Mouse (Mus musculus) limb, embryonic 12.5 days (tissue): ENCODE results near the gene Stom. TPM values are rescaled to one million over a fixed set of nuclear protein-coding genes. Genes with fewer than 3 reads are reported as not detected.
A peak's percentile ranks its signal among the peaks of the same experiment; 100 is the strongest.

Experiments
- ATAC-seq: fragments of 200-750 bp; cut with Nextera tagmentation; 2 replicates; pipeline ENCODE4 v1.8.0; 2017; ENCODE audit warnings: low read depth, moderate TSS enrichment; ENCODE audit not compliant: insufficient number of reproducible peaks, insufficient read depth, low FRiP score, low TSS enrichment
- H3K27ac ChIP-seq: fragments of 300-500 bp; sonication (generic); 2 replicates; pipeline ENCODE4 v1.5.1; 2016; ENCODE audit warnings: mild to moderate bottlenecking, moderate library complexity
- H3K27me3 ChIP-seq: fragments of 300-500 bp; sonication (generic); 2 replicates; pipeline ENCODE4 v1.6.1; 2016; ENCODE audit warnings: mild to moderate bottlenecking, moderate library complexity
- H3K36me3 ChIP-seq: fragments of 300-500 bp; sonication (generic); 2 replicates; pipeline ENCODE4 v1.6.1; 2016; ENCODE audit warnings: mild to moderate bottlenecking, moderate library complexity
- H3K4me1 ChIP-seq: fragments of 300-500 bp; sonication (generic); replicated peaks from 2 replicates; pipeline ENCODE4 v1.6.1; 2016
- H3K4me2 ChIP-seq: fragments of 300-500 bp; sonication (generic); 2 replicates; pipeline ENCODE4 v1.6.1; 2016; ENCODE audit warnings: mild to moderate bottlenecking, moderate library complexity
- H3K4me3 ChIP-seq: fragments of 300-500 bp; sonication (generic); replicated peaks from 2 replicates; pipeline ENCODE4 v1.5.1; 2016; ENCODE audit warnings: mild to moderate bottlenecking
- H3K9ac ChIP-seq: fragments of 300-500 bp; sonication (generic); replicated peaks from 2 replicates; pipeline ENCODE4 v1.6.1; 2016; ENCODE audit warnings: mild to moderate bottlenecking, moderate library complexity
- H3K9me3 ChIP-seq: fragments of 300-500 bp; sonication (generic); 2 replicates; pipeline ENCODE4 v1.6.1; 2016; ENCODE audit warnings: mild to moderate bottlenecking, moderate library complexity
- WGBS: fragments of 180-500 bp; shearing (Covaris S2); methylation state at CpG from one replicate; pipeline ENCODE4 v1.1.7; 2016; 5-methylcytosine and 5-hydroxymethylcytosine counted together
- polyA plus RNA-seq: library from polyadenylated mRNA; unstranded; fragments of >200 nt; fragmentation: Nextera tagmentation; extraction: Ambion mirVana; gene quantifications from 2 replicates; pipeline ENCODE4 v1.2.1, GENCODE M21; 2016

The Stom gene
- polyA plus RNA-seq, 1 experiment from 2014 or later = 12.2 TPM

GRCm38 (mm10) chr2:35288758-35289635 lies 47.8 kb downstream of the Stom start:
- H3K4me3 ChIP-seq = no peak overlapping the region
- no peak overlapping the region for H3K4me2 ChIP-seq
- WGBS = 45% methylated on average over 13 of the region's 13 CpGs
- H3K36me3 ChIP-seq = 0 out of 2 replicates have a peak, but pooled peaks cover 4% of the 10 kb centered on the region
- H3K9ac ChIP-seq = no peak overlapping the region
- peaks cover 19% of the 10 kb centered on the region for H3K27me3 ChIP-seq
- no peak for ATAC-seq
- no peaks in the 10 kb centered on the region for H3K4me1 ChIP-seq
- H3K9me3 ChIP-seq = no peaks in the 10 kb centered on the region
- H3K27ac ChIP-seq = no peak overlapping the region

GRCm38 (mm10) chr2:35287017-35287620 lies 49.7 kb downstream of the Stom start:
- 0 out of 2 replicates have a peak, but pooled peaks cover 4% of the 10 kb centered on the region for H3K36me3 ChIP-seq
- H3K27ac ChIP-seq = no peak overlapping the region
- 88% methylated on average over 12 of the region's 12 CpGs for WGBS
- no peak for ATAC-seq
- H3K4me3 ChIP-seq = no peak overlapping the region
- H3K4me2 ChIP-seq = no peak overlapping the region
- no peaks in the 10 kb centered on the region for H3K9me3 ChIP-seq
- no peak overlapping the region for H3K9ac ChIP-seq
- peaks cover 38% of the 10 kb centered on the region for H3K27me3 ChIP-seq
- H3K4me1 ChIP-seq = peaks cover 11% of the 10 kb centered on the region

GRCm38 (mm10) chr2:35285209-35285608 lies 51.6 kb downstream of the Stom start:
- WGBS = 72% methylated on average over 5 of the region's 5 CpGs
- Histone ChIP-seq H3K9ac (no peak overlapping the region), H3K4me3 (no peak overlapping the region), H3K27ac (no peak overlapping the region), H3K9me3 (no peaks in the 10 kb centered on the region), H3K27me3 (peaks cover 57% of the 10 kb centered on the region), H3K4me2 (no peak overlapping the region), H3K4me1 (peaks cover 13% of the 10 kb centered on the region), H3K36me3 (0 out of 2 replicates have a peak, but pooled peaks cover under 1% of the 10 kb centered on the region)
- ATAC-seq = no peak

- WGBS = 84% methylated on average over 4 of the region's 4 CpGs
- ATAC-seq = no peak
- Histone ChIP-seq H3K27me3 (peaks cover 57% of the 10 kb centered on the region), H3K4me2 (no peak overlapping the region), H3K27ac (no peak overlapping the region), H3K4me3 (no peak overlapping the region), H3K4me1 (peaks cover 13% of the 10 kb centered on the region), H3K9me3 (no peaks in the 10 kb centered on the region), H3K36me3 (no peaks in the 10 kb centered on the region), H3K9ac (no peak overlapping the region)
Measured at GRCm38 (mm10) chr2:35283997-35284396, 52.8 kb downstream of the Stom start.

- peak overlapping the region; percentile 41 for H3K4me3 ChIP-seq
- no peaks in the 10 kb centered on the region for H3K36me3 ChIP-seq
- peak overlapping the region; percentile 28 for H3K9ac ChIP-seq
- H3K9me3 ChIP-seq = no peaks in the 10 kb centered on the region
- peak overlapping the region; percentile 77 for H3K4me2 ChIP-seq
- H3K27ac ChIP-seq = no peak overlapping the region
- ATAC-seq = no peak
- peaks cover 62% of the 10 kb centered on the region for H3K27me3 ChIP-seq
- H3K4me1 ChIP-seq = peaks cover 13% of the 10 kb centered on the region
- 2% methylated on average over 32 of the region's 32 CpGs for WGBS
Measured at GRCm38 (mm10) chr2:35282214-35282613, 54.6 kb downstream of the Stom start.

DNA sequence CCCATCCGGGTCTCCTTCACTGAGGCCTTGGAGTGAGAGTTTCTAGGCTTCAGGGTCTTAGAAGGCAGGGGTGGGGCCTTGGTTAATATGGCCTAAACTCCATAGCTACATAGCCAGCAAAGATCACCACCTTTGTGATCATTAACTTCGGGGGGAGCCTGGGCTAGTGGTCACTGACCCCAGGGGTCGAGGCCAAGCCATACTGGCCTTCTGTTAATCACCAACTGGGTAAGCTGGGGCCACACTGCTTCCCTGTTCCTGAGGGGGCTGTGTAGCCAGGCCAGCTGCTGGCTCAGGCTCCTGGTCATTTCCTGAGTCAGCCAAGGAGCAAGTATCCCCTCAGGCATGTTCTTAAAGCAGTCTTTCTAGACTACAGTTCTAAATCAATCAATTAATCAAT lies 56.8 kb downstream of the Stom start:
- H3K9ac ChIP-seq = no peak overlapping the region
- H3K36me3 ChIP-seq = no peaks in the 10 kb centered on the region
- H3K4me3 ChIP-seq = no peak overlapping the region
- peaks cover 50% of the 10 kb centered on the region for H3K27me3 ChIP-seq
- 63% methylated on average over 3 of the region's 3 CpGs for WGBS
- H3K9me3 ChIP-seq = no peaks in the 10 kb centered on the region
- H3K4me2 ChIP-seq = no peak overlapping the region
- H3K27ac ChIP-seq = no peak overlapping the region
- H3K4me1 ChIP-seq = peaks cover 13% of the 10 kb centered on the region
- ATAC-seq = no peak

DNA sequence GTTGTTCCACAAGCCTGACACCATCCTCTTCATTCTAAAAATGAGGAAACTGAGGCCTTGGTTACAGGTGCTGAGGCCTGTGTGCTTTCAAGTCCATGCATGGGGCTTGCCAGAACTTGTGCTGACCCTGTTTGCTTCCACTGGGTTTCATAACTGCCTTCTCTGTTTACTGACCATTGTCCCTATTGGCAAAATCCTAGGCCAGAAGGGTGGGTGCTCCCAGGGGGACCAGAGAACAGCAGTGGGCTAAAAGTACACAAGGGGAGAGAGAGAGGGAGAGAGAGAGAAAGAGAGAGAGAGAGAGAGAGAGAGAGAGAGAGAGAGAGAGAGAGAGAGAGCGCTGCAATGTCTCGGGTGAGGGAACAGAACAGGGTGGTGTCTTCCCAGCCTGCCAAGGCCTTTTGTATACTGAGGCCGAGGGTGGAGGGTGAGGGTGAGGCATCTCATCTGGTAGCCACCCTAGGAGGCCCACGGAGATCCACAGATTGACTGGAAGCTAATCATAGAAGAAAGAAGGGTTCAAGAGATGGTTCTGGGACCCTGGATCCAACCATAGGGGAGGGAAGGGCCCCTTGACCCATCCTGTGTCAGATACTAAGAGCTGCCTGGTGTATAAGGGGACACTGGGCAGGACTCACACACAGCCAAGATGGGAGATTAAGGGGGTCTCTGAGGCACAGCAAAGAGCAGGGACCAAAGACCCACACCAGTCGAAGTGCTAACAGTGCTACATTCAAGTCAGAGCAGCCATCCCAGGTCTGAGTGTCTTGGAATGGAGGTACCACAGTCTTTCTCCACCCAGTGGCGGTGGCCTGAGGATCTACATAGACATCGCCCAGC lies 58.2 kb downstream of the Stom start:
- Histone ChIP-seq H3K27ac (no peak overlapping the region), H3K4me3 (no peak overlapping the region), H3K9ac (no peak overlapping the region), H3K9me3 (no peaks in the 10 kb centered on the region), H3K4me2 (no peak overlapping the region), H3K27me3 (peaks cover 39% of the 10 kb centered on the region), H3K36me3 (no peaks in the 10 kb centered on the region), H3K4me1 (peaks cover 17% of the 10 kb centered on the region)
- ATAC-seq = no peak
- 85% methylated on average over 7 of the region's 7 CpGs for WGBS

DNA sequence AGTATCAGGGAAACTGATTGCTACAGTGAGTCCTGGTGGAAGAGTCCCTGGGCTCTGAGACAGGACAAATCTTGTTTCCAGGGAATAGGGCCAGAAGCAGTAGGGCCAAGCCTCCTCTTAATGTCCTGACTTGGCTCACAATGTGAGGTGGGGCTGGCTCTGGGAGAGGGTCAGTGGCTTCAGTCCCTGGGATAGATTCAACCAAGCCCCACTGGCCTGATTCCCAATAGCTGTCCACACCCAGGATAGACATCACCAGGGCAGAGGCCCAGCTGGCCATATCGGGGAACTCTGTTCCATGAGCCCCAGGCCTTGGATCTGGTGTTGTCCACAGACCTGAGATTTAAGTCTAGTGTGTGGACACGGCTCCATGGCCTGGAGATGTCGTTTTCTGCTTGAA lies 59.1 kb downstream of the Stom start:
- Histone ChIP-seq H3K36me3 (no peaks in the 10 kb centered on the region), H3K4me2 (no peak overlapping the region), H3K4me3 (no peak overlapping the region), H3K27ac (no peak overlapping the region), H3K9me3 (no peaks in the 10 kb centered on the region), H3K4me1 (peaks cover 21% of the 10 kb centered on the region), H3K27me3 (peaks cover 30% of the 10 kb centered on the region), H3K9ac (no peak overlapping the region)
- no peak for ATAC-seq
- 74% methylated on average over 3 of the region's 3 CpGs for whole genome bisulfite sequencing

- WGBS = 7% methylated on average over 2 of the region's 2 CpGs
- H3K9ac ChIP-seq = no peak overlapping the region
Measured at GRCm38 (mm10) chr2:35273536-35273935, 63.2 kb downstream of the Stom start.

DNA sequence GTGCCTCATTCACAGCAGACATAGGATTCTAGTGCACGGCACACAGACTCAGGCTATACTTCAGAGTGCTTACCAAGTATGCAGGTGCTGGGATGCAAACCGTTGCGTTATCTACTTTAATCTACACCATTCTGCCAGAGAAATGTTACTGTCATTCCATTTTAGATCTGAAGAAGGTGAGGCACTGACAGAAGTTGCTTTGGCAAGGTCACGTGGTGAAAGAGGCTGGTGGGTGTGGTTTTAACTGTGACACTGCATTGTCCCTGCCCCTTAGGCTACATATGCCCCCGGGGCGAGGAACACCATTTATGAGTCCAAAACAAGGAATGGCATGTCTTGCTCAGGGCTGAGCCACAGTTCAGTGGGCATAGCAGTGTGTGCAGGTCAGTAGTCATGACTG lies 63.9 kb downstream of the Stom start:
- peak overlapping the region; percentile 82 for H3K27ac ChIP-seq
- H3K9ac ChIP-seq = no peak overlapping the region
- peaks cover 8% of the 10 kb centered on the region; the same call in 1 of the 2 replicates for H3K27me3 ChIP-seq
- H3K4me2 ChIP-seq = no peak overlapping the region
- H3K4me3 ChIP-seq = no peak overlapping the region
- H3K9me3 ChIP-seq = no peaks in the 10 kb centered on the region
- peaks cover 36% of the 10 kb centered on the region for H3K4me1 ChIP-seq
- whole genome bisulfite sequencing = 79% methylated on average over 6 of the region's 6 CpGs
- no peak for ATAC-seq
- H3K36me3 ChIP-seq = no peaks in the 10 kb centered on the region

More at GRCm38 (mm10) chr2:35273536-35273935, 63.2 kb downstream of the Stom start:
- peaks cover 36% of the 10 kb centered on the region for H3K4me1 ChIP-seq
- H3K4me2 ChIP-seq = no peak overlapping the region
- H3K27me3 ChIP-seq = peaks cover 5% of the 10 kb centered on the region; the same call in 1 of the 2 replicates
- H3K27ac ChIP-seq = peak overlapping the region; percentile 82
- no peak overlapping the region for H3K4me3 ChIP-seq
- no peaks in the 10 kb centered on the region for H3K36me3 ChIP-seq
- H3K9me3 ChIP-seq = no peaks in the 10 kb centered on the region
- peak; percentile 55; the same call in 1 of the 2 replicates for ATAC-seq

GRCm38 (mm10) chr2:35271817-35272216 lies 65.0 kb downstream of the Stom start:
- Histone ChIP-seq H3K9me3 (no peaks in the 10 kb centered on the region), H3K9ac (no peak overlapping the region), H3K4me3 (no peak overlapping the region), H3K4me1 (peaks cover 36% of the 10 kb centered on the region), H3K27me3 (peaks cover 9% of the 10 kb centered on the region; the same call in 1 of the 2 replicates), H3K4me2 (no peak overlapping the region), H3K36me3 (no peaks in the 10 kb centered on the region), H3K27ac (no peak overlapping the region)
- no peak for ATAC-seq
- 68% methylated on average over 2 of the region's 2 CpGs for WGBS
